Mouse (Mus musculus) liver, adult 2 months (tissue): ENCODE measurements around the gene Mybphl.

Experiments
- CTCF ChIP-seq: fragments of 200-500 bp; IDR thresholded peaks from 2 replicates; pipeline ENCODE4 v1.5.1; 2011; ENCODE audit warnings: low read depth, low read length, control low read depth
- POLR2A ChIP-seq: fragments of 200-500 bp; IDR thresholded peaks from 2 replicates; pipeline ENCODE4 v1.6.1; 2011; ENCODE audit warnings: low read length, control low read depth; ENCODE audit not compliant: insufficient read depth; ENCODE audit errors: extremely low read depth

- TF ChIP-seq CTCF (no peak), POLR2A (no peak)
These were observed 23.7 kb upstream of the Mybphl start for GRCm38 (mm10) chr3:108341040-108341439.
